Mouse (Mus musculus): ENCODE results near the gene Plekhg1. TPM values are rescaled to one million over a fixed set of nuclear protein-coding genes. Genes with fewer than 3 reads are reported as not detected.

The Plekhg1 gene
- total and polyA plus RNA-seq, 2 experiments from 2014 or later: 4.1 to 14.3 TPM

- Histone ChIP-seq H3K9ac (replicated peaks; ENCODE audit: low read depth, low read length) (no peak overlapping the region), H3K4me1 (ENCODE audit: control insufficient read depth, insufficient read depth) (peaks cover 15% of the 10 kb centered on the region; the same call in 1 of the 2 replicates), H3K4me2 (ENCODE audit: low read depth, low read length) (no peak overlapping the region), H3K4me3 (ENCODE audit: low read depth, low read length) (no peak overlapping the region), H3K9me3 (replicated peaks; ENCODE audit: control insufficient read depth, low read length) (0 out of 2 replicates have a peak, but pooled peaks cover 3% of the 10 kb centered on the region), H3K36me3 (replicated peaks; ENCODE audit: control insufficient read depth, insufficient read depth, low read length) (no peaks in the 10 kb centered on the region), H3K27me3 (ENCODE audit: control insufficient read depth, insufficient read depth, low read length) (no peaks in the 10 kb centered on the region), H3K27ac (ENCODE audit: low read depth) (peak overlapping the region; percentile 30; the same call in 1 of the 2 replicates)
- TF ChIP-seq EP300 (IDR thresholded peaks at IDR 0.05; ENCODE audit: low read depth) (no peak), CTCF (IDR thresholded peaks at IDR 0.05; ENCODE audit: low read depth) (no peak)
- DNase-seq (ENCODE audit: low spot score) (peak; percentile 42), ATAC-seq (ENCODE audit: insufficient read depth, low read depth) (peak; percentile 81)
- 25% methylated on average over 10 of the region's 10 CpGs for WGBS
Measured at GRCm38 (mm10) chr10:3810476-3811273, 70.5 kb downstream of the Plekhg1 start.

- H3K9ac ChIP-seq (replicated peaks; ENCODE audit: low read depth, low read length): no peak overlapping the region
- no peaks in the 10 kb centered on the region for H3K36me3 ChIP-seq (replicated peaks; ENCODE audit: control insufficient read depth, insufficient read depth, low read length)
- no peak overlapping the region for H3K4me3 ChIP-seq (ENCODE audit: low read depth, low read length)
- DNase-seq (ENCODE audit: low spot score) (no peak), ATAC-seq (ENCODE audit: insufficient read depth, low read depth) (no peak)
- no peak overlapping the region for H3K4me2 ChIP-seq (ENCODE audit: low read depth, low read length)
- H3K4me1 ChIP-seq (ENCODE audit: control insufficient read depth, insufficient read depth): no peaks in the 10 kb centered on the region; the same call in 1 of the 2 replicates
- no peak for TF ChIP-seq EP300 (IDR thresholded peaks at IDR 0.05; ENCODE audit: low read depth)
- no peak for TF ChIP-seq CTCF (IDR thresholded peaks at IDR 0.05; ENCODE audit: low read depth)
- WGBS: 74% methylated on average over 5 of the region's 5 CpGs
- H3K9me3 ChIP-seq (replicated peaks; ENCODE audit: control insufficient read depth, low read length): no peaks in the 10 kb centered on the region
- H3K27ac ChIP-seq (ENCODE audit: low read depth): no peak overlapping the region
- no peaks in the 10 kb centered on the region for H3K27me3 ChIP-seq (ENCODE audit: control insufficient read depth, insufficient read depth, low read length)
Measured at GRCm38 (mm10) chr10:3818940-3819701, 79.0 kb downstream of the Plekhg1 start.

- Histone ChIP-seq H3K27ac (ENCODE audit: low read depth) (no peak overlapping the region), H3K4me2 (ENCODE audit: low read depth, low read length) (no peak overlapping the region), H3K4me1 (ENCODE audit: control insufficient read depth, insufficient read depth) (no peaks in the 10 kb centered on the region; the same call in 1 of the 2 replicates), H3K4me3 (ENCODE audit: low read depth, low read length) (no peak overlapping the region), H3K27me3 (ENCODE audit: control insufficient read depth, insufficient read depth, low read length) (no peaks in the 10 kb centered on the region), H3K36me3 (replicated peaks; ENCODE audit: control insufficient read depth, insufficient read depth, low read length) (no peaks in the 10 kb centered on the region), H3K9ac (replicated peaks; ENCODE audit: low read depth, low read length) (no peak overlapping the region), H3K9me3 (replicated peaks; ENCODE audit: control insufficient read depth, low read length) (no peaks in the 10 kb centered on the region)
- ATAC-seq (ENCODE audit: insufficient read depth, low read depth) (no peak), DNase-seq (ENCODE audit: low spot score) (no peak)
- TF ChIP-seq CTCF (IDR thresholded peaks at IDR 0.05; ENCODE audit: low read depth) (no peak), EP300 (IDR thresholded peaks at IDR 0.05; ENCODE audit: low read depth) (no peak)
- WGBS: 68% methylated on average over 6 of the region's 6 CpGs
Measured at GRCm38 (mm10) chr10:3823826-3824225, 83.7 kb downstream of the Plekhg1 start.

- Histone ChIP-seq H3K4me2 (ENCODE audit: low read depth, low read length) (no peak overlapping the region), H3K27me3 (ENCODE audit: control insufficient read depth, insufficient read depth, low read length) (no peaks in the 10 kb centered on the region), H3K4me1 (ENCODE audit: control insufficient read depth, insufficient read depth) (no peaks in the 10 kb centered on the region), H3K27ac (ENCODE audit: low read depth) (no peak overlapping the region), H3K4me3 (ENCODE audit: low read depth, low read length) (no peak overlapping the region), H3K9ac (replicated peaks; ENCODE audit: low read depth, low read length) (no peak overlapping the region), H3K36me3 (replicated peaks; ENCODE audit: control insufficient read depth, insufficient read depth, low read length) (no peaks in the 10 kb centered on the region), H3K9me3 (replicated peaks; ENCODE audit: control insufficient read depth, low read length) (no peaks in the 10 kb centered on the region)
- DNase-seq (ENCODE audit: low spot score) (no peak), ATAC-seq (ENCODE audit: insufficient read depth, low read depth) (no peak)
- WGBS: 83% methylated on average over 6 of the region's 6 CpGs
- TF ChIP-seq CTCF (IDR thresholded peaks at IDR 0.05; ENCODE audit: low read depth) (no peak), EP300 (IDR thresholded peaks at IDR 0.05; ENCODE audit: low read depth) (no peak)
Measured at GRCm38 (mm10) chr10:3826043-3826442, 85.9 kb downstream of the Plekhg1 start.

GRCm38 (mm10) chr10:3827368-3827767 lies 87.2 kb downstream of the Plekhg1 start:
- 97% methylated on average over 1 of the region's 1 CpGs for WGBS
- H3K4me1 ChIP-seq (ENCODE audit: control insufficient read depth, insufficient read depth): no peaks in the 10 kb centered on the region
- no peak for TF ChIP-seq EP300 (IDR thresholded peaks at IDR 0.05; ENCODE audit: low read depth)
- TF ChIP-seq CTCF (IDR thresholded peaks at IDR 0.05; ENCODE audit: low read depth): no peak
- H3K4me2 ChIP-seq (ENCODE audit: low read depth, low read length): no peak overlapping the region
- H3K9me3 ChIP-seq (replicated peaks; ENCODE audit: control insufficient read depth, low read length): no peaks in the 10 kb centered on the region
- no peaks in the 10 kb centered on the region for H3K36me3 ChIP-seq (replicated peaks; ENCODE audit: control insufficient read depth, insufficient read depth, low read length)
- no peak overlapping the region for H3K9ac ChIP-seq (replicated peaks; ENCODE audit: low read depth, low read length)
- no peak overlapping the region for H3K4me3 ChIP-seq (ENCODE audit: low read depth, low read length)
- H3K27ac ChIP-seq (ENCODE audit: low read depth): no peak overlapping the region
- ATAC-seq (ENCODE audit: insufficient read depth, low read depth) (no peak), DNase-seq (ENCODE audit: low spot score) (no peak)
- no peaks in the 10 kb centered on the region for H3K27me3 ChIP-seq (ENCODE audit: control insufficient read depth, insufficient read depth, low read length)
